Mouse (Mus musculus) liver, embryonic 13.5 days (tissue): Measurements from ENCODE around the gene Acod1. TPM values are rescaled to one million over a fixed set of nuclear protein-coding genes. Genes with fewer than 3 reads are reported as not detected.
A peak's percentile ranks its signal among the peaks of the same experiment; 100 is the strongest.

Experiments used
- ATAC-seq: fragments of 200-750 bp; cut with Nextera tagmentation; 2 replicates; pipeline ENCODE4 v1.8.0; 2017; ENCODE audit warnings: low read depth, mild to moderate bottlenecking, moderate number of reproducible peaks, moderate library complexity
- DNase-seq: peaks from one replicate; pipeline ENCODE4 v3.0.0; 2022
- H3K27ac ChIP-seq: fragments of 300-500 bp; sonication (generic); 2 replicates; pipeline ENCODE4 v1.5.1; 2015; ENCODE audit warnings: moderate library complexity, mild to moderate bottlenecking, inconsistent platforms
- H3K27me3 ChIP-seq: fragments of 300-500 bp; sonication (generic); 2 replicates; pipeline ENCODE4 v1.6.1; 2015; ENCODE audit warnings: mild to moderate bottlenecking, inconsistent platforms
- H3K36me3 ChIP-seq: fragments of 300-500 bp; sonication (generic); 2 replicates; pipeline ENCODE4 v1.6.1; 2015; ENCODE audit warnings: mild to moderate bottlenecking, inconsistent platforms
- H3K4me1 ChIP-seq: fragments of 300-500 bp; sonication (generic); replicated peaks from 2 replicates; pipeline ENCODE4 v1.6.1; 2015; ENCODE audit warnings: inconsistent platforms
- H3K4me2 ChIP-seq: fragments of 300-500 bp; sonication (generic); 2 replicates; pipeline ENCODE4 v1.6.1; 2015; ENCODE audit warnings: inconsistent platforms, mild to moderate bottlenecking, moderate library complexity
- H3K4me3 ChIP-seq: fragments of 300-500 bp; sonication (generic); replicated peaks from 2 replicates; pipeline ENCODE4 v1.5.1; 2015; ENCODE audit warnings: mild to moderate bottlenecking, inconsistent platforms
- H3K9ac ChIP-seq: fragments of 300-500 bp; sonication (generic); 2 replicates; pipeline ENCODE4 v1.6.1; 2015; ENCODE audit warnings: mild to moderate bottlenecking, inconsistent platforms
- H3K9me3 ChIP-seq: fragments of 300-500 bp; sonication (generic); replicated peaks from 2 replicates; pipeline ENCODE4 v1.6.1; 2016; ENCODE audit warnings: inconsistent platforms
- WGBS: fragments of 180-500 bp; shearing (Covaris S2); methylation state at CpG from one replicate; pipeline ENCODE4 v1.1.7; 2015; ENCODE audit not compliant: insufficient replicate concordance; 5-methylcytosine and 5-hydroxymethylcytosine counted together
- polyA plus RNA-seq: library from polyadenylated mRNA; unstranded; fragments of >200 nt; fragmentation: Nextera tagmentation; extraction: Ambion mirVana; gene quantifications from 2 replicates; pipeline ENCODE4 v1.2.1, GENCODE M21; 2015

Acod1 gene
- polyA plus RNA-seq, result 0.09 and 0.12 TPM in 2 replicates

DNA sequence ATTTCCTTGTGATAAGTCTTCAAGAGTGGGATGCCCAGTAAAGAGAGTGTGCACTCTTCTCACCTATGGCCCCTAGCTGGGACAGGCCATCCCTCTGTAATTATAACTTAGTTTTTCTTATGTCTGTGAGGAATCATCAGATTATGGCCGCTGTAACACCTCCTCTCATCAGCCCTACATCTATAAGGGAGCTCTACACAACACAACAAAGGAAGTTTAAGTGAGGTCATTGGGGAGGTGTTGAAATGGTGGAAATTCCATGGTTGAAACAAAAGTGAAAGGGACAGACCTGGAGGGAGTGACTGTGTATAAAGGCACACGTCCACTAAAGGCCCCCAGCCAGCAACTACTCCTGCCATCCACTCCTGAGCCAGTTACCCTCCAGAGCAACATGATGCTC, at the start of gene Acod1:
Gene Acod1 (plus strand): TSS at position 301 of the 400 bp plus-strand sequence.
- DNase-seq, result no peak
- no peak within 1 kb of the TSS for H3K9ac ChIP-seq
- H3K4me3 ChIP-seq, result no peak within 1 kb of the TSS
- no peaks in the 10 kb centered on the region for H3K36me3 ChIP-seq
- no peak within 1 kb of the TSS for H3K27ac ChIP-seq
- H3K4me2 ChIP-seq, result no peak within 1 kb of the TSS
- H3K9me3 ChIP-seq, result no peaks in the 10 kb centered on the region
- no peak for ATAC-seq
- H3K27me3 ChIP-seq, result no peaks in the 10 kb centered on the region
- WGBS, result 67% methylated on average over 2 of the region's 2 CpGs
- H3K4me1 ChIP-seq, result peaks cover 11% of the 10 kb centered on the region

DNA sequence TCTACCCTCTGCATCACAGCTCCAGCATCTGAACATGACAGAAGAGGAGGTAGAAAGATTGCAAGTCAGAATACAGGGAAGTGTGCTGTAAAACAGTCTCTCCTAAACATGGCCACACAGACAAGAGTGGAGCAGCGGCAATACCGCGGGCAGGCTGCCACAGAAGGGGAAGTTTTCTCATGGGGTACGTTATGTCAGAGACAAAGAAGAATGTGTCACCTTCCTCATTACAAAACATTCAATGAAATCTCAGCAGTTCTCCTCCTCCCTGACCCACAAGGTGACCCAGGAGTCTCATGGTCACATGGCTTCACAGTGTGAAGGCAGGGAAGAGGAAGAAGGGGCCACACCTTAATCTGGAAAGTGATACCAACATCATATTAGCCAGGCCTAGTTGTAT, 39.0 kb upstream of the Acod1 start:
- Histone ChIP-seq H3K27me3 (no peaks in the 10 kb centered on the region), H3K9ac (no peak overlapping the region), H3K9me3 (no peaks in the 10 kb centered on the region), H3K4me2 (no peak overlapping the region), H3K4me1 (no peaks in the 10 kb centered on the region), H3K36me3 (no peaks in the 10 kb centered on the region), H3K27ac (no peak overlapping the region), H3K4me3 (no peak overlapping the region)
- WGBS, result 31% methylated on average over 4 of the region's 4 CpGs
- DNase-seq, result no peak
- peak; percentile 10; the same call in 1 of the 2 replicates for ATAC-seq

DNA sequence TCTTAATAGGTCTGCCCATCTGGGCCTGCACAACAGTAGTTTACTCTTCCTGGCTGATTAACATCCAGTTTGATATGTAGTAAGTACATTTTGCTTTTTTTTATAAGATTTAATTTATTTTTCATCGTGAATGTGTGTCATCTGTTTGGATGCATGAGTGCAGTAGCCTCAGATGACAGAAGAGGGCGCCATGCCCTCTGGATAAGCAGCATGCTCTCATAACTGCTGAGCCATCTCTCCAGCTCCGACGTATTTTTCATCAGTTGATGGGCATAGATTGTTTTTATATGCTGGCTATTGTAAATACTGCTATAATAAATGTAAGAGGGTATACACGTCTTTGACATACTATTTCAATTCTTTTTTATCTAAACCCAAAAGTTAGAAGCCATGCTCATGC, 35.0 kb upstream of the Acod1 start:
- no peak overlapping the region for H3K27ac ChIP-seq
- no peak overlapping the region for H3K9ac ChIP-seq
- H3K4me1 ChIP-seq, result no peaks in the 10 kb centered on the region
- DNase-seq (no peak), ATAC-seq (no peak)
- 14% methylated on average over 5 of the region's 5 CpGs for WGBS
- no peak overlapping the region for H3K4me3 ChIP-seq
- no peaks in the 10 kb centered on the region for H3K9me3 ChIP-seq
- no peaks in the 10 kb centered on the region for H3K27me3 ChIP-seq
- H3K4me2 ChIP-seq, result no peak overlapping the region
- no peaks in the 10 kb centered on the region for H3K36me3 ChIP-seq

DNA sequence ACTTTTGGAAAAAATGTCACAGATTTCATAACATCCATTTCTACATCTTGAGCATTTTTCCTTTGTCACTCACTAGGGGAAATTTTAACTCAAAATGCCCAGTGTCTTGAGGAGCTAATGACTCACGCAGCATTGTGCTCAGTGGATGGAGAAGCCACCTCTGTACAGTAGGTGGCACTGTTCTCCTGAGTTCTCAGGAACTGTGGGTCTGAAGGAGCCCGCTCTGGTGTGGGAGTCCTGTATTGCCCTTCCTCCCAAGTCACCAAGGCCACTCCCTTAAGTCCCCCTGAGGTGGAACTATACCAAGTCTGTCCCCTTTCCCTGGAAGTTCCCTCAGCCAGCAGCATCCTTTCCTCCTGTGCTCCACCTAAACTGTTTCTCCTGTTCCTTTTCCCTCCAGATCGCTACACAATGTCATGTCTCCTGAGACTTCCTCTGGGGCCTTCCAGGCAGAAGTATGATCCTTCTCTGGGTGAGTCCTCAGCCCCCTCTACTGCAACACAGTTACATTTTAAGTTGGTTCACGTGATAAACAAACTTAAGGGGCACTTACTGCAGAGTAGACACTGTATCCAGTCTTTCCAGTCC, 34.1 kb upstream of the Acod1 start:
- Histone ChIP-seq H3K4me3 (no peak overlapping the region), H3K4me1 (no peaks in the 10 kb centered on the region), H3K36me3 (no peaks in the 10 kb centered on the region), H3K27ac (no peak overlapping the region), H3K27me3 (no peaks in the 10 kb centered on the region), H3K4me2 (no peak overlapping the region), H3K9me3 (no peaks in the 10 kb centered on the region), H3K9ac (peak overlapping the region; percentile 6; the same call in 1 of the 2 replicates)
- peak; percentile 80 for ATAC-seq
- 13% methylated on average over 4 of the region's 4 CpGs for WGBS
- DNase-seq, result peak; percentile 27

DNA sequence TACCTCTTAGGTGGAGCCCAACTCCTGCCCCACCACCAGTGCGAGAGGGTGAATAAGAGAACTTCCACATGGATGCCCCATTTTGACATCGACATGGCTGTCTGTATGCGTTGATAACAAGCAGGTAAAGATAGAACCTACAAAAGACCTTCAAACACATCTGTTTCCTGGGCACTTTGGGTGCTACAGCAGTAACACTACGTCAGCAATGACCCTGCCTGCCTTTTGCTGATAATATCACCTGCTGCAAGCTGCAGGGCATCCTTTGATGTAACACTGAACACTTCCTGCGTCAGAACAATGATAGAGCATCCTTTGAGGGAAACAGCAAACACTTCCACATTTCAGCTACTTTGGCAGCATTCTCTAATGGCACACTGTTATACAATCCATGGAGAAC, 29.8 kb upstream of the Acod1 start:
- Histone ChIP-seq H3K4me2 (no peak overlapping the region), H3K36me3 (no peaks in the 10 kb centered on the region), H3K27ac (no peak overlapping the region), H3K4me3 (no peak overlapping the region), H3K27me3 (no peaks in the 10 kb centered on the region), H3K9me3 (no peaks in the 10 kb centered on the region), H3K4me1 (no peaks in the 10 kb centered on the region), H3K9ac (no peak overlapping the region)
- whole genome bisulfite sequencing, result 21% methylated on average over 5 of the region's 5 CpGs
- ATAC-seq (no peak), DNase-seq (no peak)

DNA sequence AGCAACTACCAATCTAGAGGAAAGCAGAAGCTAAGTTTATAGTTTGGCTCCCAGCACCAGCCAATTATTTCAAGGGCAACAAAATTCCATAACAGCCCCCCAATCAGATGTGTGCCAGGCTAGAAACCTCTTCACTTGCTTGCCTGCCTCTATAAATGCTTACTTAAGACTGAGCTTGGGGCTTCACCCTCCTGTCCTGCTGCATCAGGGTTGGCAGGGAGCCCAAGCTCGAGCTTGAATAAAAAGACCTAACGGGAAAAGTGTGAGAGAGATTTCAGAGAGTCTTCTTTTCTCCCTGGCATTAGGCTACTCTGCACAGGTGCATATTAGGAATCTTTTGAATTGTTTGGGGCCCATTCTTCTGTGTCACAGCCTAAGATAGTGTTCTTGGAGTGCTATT, 26.7 kb upstream of the Acod1 start:
- Histone ChIP-seq H3K4me3 (no peak overlapping the region), H3K36me3 (no peaks in the 10 kb centered on the region), H3K9ac (no peak overlapping the region), H3K27ac (no peak overlapping the region), H3K27me3 (no peaks in the 10 kb centered on the region), H3K4me1 (no peaks in the 10 kb centered on the region), H3K4me2 (no peak overlapping the region), H3K9me3 (no peaks in the 10 kb centered on the region)
- ATAC-seq, result no peak
- DNase-seq, result no peak
- WGBS, result 56% methylated on average over 2 of the region's 2 CpGs

DNA sequence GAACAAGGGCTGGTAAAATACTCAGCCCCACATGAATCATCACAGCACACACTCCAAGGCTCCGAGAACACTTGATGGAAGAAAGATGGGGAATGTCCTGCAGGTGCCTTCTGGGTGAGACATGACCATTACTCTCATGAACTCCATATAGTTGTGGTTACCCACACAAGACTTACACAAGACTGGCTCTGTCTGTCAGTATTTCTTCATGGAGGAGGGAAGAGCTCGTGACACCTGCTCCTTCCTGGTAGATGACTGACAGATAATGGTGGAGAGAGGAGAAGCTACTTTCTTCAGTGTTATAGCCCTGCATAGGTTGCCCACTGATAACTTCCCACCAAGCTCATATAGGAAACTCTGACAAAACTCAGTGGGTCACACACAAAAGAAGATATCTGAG, 17.6 kb upstream of the Acod1 start:
- H3K4me2 ChIP-seq, result no peak overlapping the region
- ATAC-seq (no peak), DNase-seq (no peak)
- no peaks in the 10 kb centered on the region for H3K36me3 ChIP-seq
- H3K9me3 ChIP-seq, result no peaks in the 10 kb centered on the region
- H3K4me1 ChIP-seq, result no peaks in the 10 kb centered on the region
- H3K27ac ChIP-seq, result no peak overlapping the region
- H3K4me3 ChIP-seq, result no peak overlapping the region
- no peak overlapping the region for H3K9ac ChIP-seq
- 42% methylated on average over 2 of the region's 2 CpGs for WGBS
- H3K27me3 ChIP-seq, result no peaks in the 10 kb centered on the region

DNA sequence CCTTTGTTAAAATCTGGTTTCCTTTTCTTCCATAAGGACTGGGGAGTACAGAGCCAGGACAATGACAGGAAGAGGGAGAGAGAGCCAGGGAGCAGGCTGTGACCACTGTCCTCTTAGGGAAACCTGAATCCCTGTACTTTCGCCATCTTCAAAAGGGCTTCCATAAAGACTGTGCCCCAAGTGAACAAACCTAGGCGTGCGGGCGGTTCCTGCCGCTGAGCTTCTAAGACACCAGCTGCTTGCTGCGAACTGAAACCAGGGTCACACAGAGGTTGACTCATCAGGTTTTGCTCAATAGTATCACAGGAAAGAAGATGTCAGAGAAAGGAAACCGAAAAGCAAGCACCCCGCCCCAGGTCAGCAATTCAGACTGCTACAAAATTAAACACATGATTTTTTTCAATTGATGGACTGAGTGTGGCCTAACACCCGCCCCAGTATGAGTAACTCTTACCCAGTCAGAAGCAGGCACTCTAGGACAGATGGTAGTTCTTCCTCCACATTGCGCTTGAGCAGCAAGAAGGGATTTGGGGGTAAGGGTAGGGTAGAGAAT, 13.4 kb upstream of the Acod1 start:
- 40% methylated on average over 10 of the region's 10 CpGs for WGBS
- Histone ChIP-seq H3K4me2 (no peak overlapping the region), H3K9ac (no peak overlapping the region), H3K36me3 (no peaks in the 10 kb centered on the region), H3K9me3 (no peaks in the 10 kb centered on the region), H3K27me3 (no peaks in the 10 kb centered on the region), H3K27ac (no peak overlapping the region), H3K4me1 (no peaks in the 10 kb centered on the region), H3K4me3 (no peak overlapping the region)
- ATAC-seq, result no peak
- DNase-seq, result no peak

DNA sequence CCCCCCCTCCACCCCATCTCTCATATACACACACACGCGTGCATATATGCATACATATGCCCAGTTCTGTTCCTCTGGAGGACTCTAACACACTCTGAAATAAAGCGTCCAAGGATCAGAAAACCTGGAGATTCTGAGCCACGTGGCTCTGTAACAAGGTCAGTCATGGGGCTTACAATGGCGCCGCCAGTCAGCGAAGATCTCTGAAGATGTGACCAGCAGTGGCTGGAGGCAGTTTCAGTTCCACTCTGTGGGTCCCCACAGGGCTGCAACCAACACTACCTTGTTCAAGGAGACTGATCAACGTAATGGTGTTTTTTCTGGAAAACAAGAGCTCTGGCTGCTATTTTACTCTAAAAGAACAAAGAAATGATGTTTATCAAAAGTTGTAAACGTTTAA, 12.7 kb upstream of the Acod1 start:
- H3K9ac ChIP-seq, result no peak overlapping the region
- no peaks in the 10 kb centered on the region for H3K27me3 ChIP-seq
- 63% methylated on average over 9 of the region's 9 CpGs for WGBS
- H3K4me2 ChIP-seq, result no peak overlapping the region
- H3K36me3 ChIP-seq, result no peaks in the 10 kb centered on the region
- H3K4me1 ChIP-seq, result no peaks in the 10 kb centered on the region
- H3K27ac ChIP-seq, result no peak overlapping the region
- no peak for ATAC-seq
- no peak for DNase-seq
- H3K9me3 ChIP-seq, result no peaks in the 10 kb centered on the region
- no peak overlapping the region for H3K4me3 ChIP-seq

DNA sequence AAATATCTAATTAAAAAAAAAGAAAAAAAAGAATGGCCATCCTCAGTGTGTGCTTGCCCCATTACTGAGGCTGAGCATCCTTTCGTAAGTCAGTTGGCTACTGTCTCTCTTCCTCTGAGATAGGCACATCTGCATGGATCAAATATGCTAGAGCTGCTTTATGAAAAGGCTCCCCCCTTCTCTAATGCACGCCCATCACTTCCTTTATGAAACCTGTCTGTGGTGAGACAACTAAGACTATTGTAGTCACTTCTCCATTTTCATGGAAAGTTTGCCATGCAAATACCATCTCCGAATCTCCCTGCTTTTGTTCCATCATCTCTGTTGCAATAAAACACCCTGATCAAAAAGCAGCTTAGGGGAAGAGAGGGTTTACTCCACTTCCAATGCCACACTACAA, 9.8 kb upstream of the Acod1 start:
- no peaks in the 10 kb centered on the region for H3K36me3 ChIP-seq
- H3K4me3 ChIP-seq, result no peak overlapping the region
- no peak for ATAC-seq
- DNase-seq, result no peak
- no peak overlapping the region for H3K4me2 ChIP-seq
- H3K9me3 ChIP-seq, result no peaks in the 10 kb centered on the region
- H3K27ac ChIP-seq, result no peak overlapping the region
- no peaks in the 10 kb centered on the region for H3K27me3 ChIP-seq
- 45% methylated on average over 3 of the region's 3 CpGs for WGBS
- H3K9ac ChIP-seq, result no peak overlapping the region
- H3K4me1 ChIP-seq, result no peaks in the 10 kb centered on the region

DNA sequence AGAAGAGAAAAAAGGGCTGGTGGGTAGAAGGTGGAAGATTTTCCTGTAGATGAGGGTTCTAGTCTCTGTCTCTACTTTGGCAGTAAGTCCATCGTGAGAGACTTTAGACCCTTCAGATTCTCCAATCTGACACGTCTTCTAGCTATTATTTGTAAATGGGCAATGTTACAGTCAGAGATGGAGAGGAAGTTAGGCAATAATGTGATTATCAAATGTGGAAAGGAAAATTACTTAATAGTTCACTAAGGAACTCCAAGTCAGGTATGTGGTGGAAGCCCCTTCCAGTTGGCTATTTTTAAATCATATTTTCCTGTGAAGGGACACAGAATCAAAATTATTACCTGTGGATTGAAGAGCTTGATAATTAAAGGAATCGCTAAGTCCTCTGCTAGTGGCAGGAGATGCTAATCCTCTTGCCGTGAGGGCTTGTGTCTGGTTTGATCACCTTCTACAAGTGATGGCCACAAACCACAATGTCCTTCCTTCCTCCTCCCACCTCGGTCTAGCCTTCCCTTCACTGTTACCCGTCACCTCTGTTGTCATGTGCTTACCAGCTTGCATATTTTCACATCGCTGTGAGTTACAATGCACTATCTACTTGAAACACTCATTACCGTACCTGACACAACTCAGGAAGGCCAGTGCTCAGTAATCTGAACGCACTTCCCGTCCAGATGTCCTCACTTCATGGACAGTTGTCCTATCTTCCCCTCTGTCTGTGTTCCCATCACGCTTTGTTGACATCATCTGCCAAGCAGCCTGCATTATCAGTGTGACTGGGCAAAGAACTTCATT, 1.7 kb downstream of the Acod1 start:
- H3K9ac ChIP-seq, result no peak overlapping the region
- H3K4me3 ChIP-seq, result no peak overlapping the region
- no peak overlapping the region for H3K27ac ChIP-seq
- no peaks in the 10 kb centered on the region for H3K9me3 ChIP-seq
- peak overlapping the region; percentile 19; the same call in 1 of the 2 replicates for H3K4me2 ChIP-seq
- ATAC-seq (peak; percentile 69), DNase-seq (no peak)
- no peaks in the 10 kb centered on the region for H3K27me3 ChIP-seq
- no peaks in the 10 kb centered on the region for H3K36me3 ChIP-seq
- WGBS, result 15% methylated on average over 11 of the region's 11 CpGs
- peaks cover 11% of the 10 kb centered on the region for H3K4me1 ChIP-seq
